Comparison of ENCODE assay signal across 10 mouse cellular contexts in genomic region chr7:74408601-74409323, GRCm38 (mm10).
DNase-seq lines count a peak whose midpoint lies in the region; ATAC-seq and TF ChIP-seq lines count a peak whose summit lies in the region.
"Had no signal": no experiment of that assay in that cellular context is flagged by ENCODE, and none has a peak within 500 bp of the region (broad histone marks: within the 10 kb centered on the region; RNA-seq: fewer than 3 reads in every experiment).

No protein-coding gene starts in this region.

- peak; percentile 51 for TF ChIP-seq POLR2A in heart, adult 2 months (IDR thresholded peaks at IDR 0.05; ENCODE audit: insufficient read depth, low read depth, low read length)

- H3K9ac ChIP-seq in heart, adult 2 months (ENCODE audit: low read depth, low read length) = no peak overlapping the region
- no peak overlapping the region for H3K9ac ChIP-seq in heart, embryonic 11.5 days (ENCODE audit: low read depth, low read length)
- H3K9ac ChIP-seq: embryonic facial prominence, embryonic 13.5 days had no signal

- TF ChIP-seq EP300 in heart, adult 2 months (IDR thresholded peaks at IDR 0.05; ENCODE audit: insufficient read depth, low read depth, low read length) = peak; percentile 88

- peaks cover 29% of the 10 kb centered on the region for H3K4me1 ChIP-seq in heart, adult 2 months (ENCODE audit: control insufficient read depth, insufficient read depth, low read length)
- peaks cover 19% of the 10 kb centered on the region for H3K4me1 ChIP-seq in heart, embryonic 11.5 days (ENCODE audit: control insufficient read depth, insufficient read depth, low read length)

- no peak for TF ChIP-seq CTCF in heart, adult 2 months (IDR thresholded peaks at IDR 0.05)

- peaks cover 14% of the 10 kb centered on the region for H3K36me3 ChIP-seq in heart, adult 2 months (ENCODE audit: control insufficient read depth, insufficient read depth, low read length)
- H3K36me3 ChIP-seq in heart, embryonic 11.5 days (ENCODE audit: control insufficient read depth, insufficient read depth, low read length) = no peaks in the 10 kb centered on the region
- H3K36me3 ChIP-seq: embryonic facial prominence, embryonic 13.5 days had no signal

- 58% methylated on average over 13 of the region's 13 CpGs for WGBS in heart, adult 2 months
- 62% methylated on average over 13 of the region's 13 CpGs for WGBS in heart, embryonic 11.5 days (ENCODE audit: insufficient replicate concordance)

- no peak overlapping the region for H3K4me3 ChIP-seq in heart, adult 2 months
- no peak overlapping the region for H3K4me3 ChIP-seq in heart, embryonic 11.5 days (ENCODE audit: low read depth, low read length)
- H3K4me3 ChIP-seq: embryonic facial prominence, embryonic 13.5 days had no signal

- intact Hi-C loops in heart, adult 2 months (cut with DNase I) = no loop called here

- no peaks in the 10 kb centered on the region for H3K9me3 ChIP-seq in heart, embryonic 11.5 days (replicated peaks; ENCODE audit: control insufficient read depth, low read length)
- H3K9me3 ChIP-seq: embryonic facial prominence, embryonic 13.5 days had no signal

- H3K4me2 ChIP-seq in heart, embryonic 11.5 days = no peak overlapping the region
- H3K4me2 ChIP-seq: embryonic facial prominence, embryonic 13.5 days had no signal

- DNase-seq in heart, adult 2 months = peak; percentile 44 to 76
- DNase-seq in Muller cell, postnatal 12 days (ENCODE audit: inconsistent ontology term) = peak; percentile 81
- peak; percentile 71 for DNase-seq in cerebellum, adult 9-10 months
- peak; percentile 45 for DNase-seq in kidney, postnatal 10 days
- no peak for DNase-seq in embryo, embryonic 11 days
- no peak for DNase-seq in spleen, adult 12 weeks (ENCODE audit: low spot score)
- DNase-seq in spleen, postnatal 10 days (ENCODE audit: low spot score in 2 of 2) = no peak
- DNase-seq: spleen, adult 18-20 months had no signal

- ATAC-seq in heart, embryonic 11.5 days (replicated peaks; ENCODE audit: insufficient number of reproducible peaks, low FRiP score, low TSS enrichment) = no peak

- H3K27me3 ChIP-seq in heart, adult 2 months (ENCODE audit: control insufficient read depth, insufficient read depth, low read length) = no peaks in the 10 kb centered on the region
- H3K27me3 ChIP-seq in heart, embryonic 11.5 days (ENCODE audit: control insufficient read depth, insufficient read depth, low read length) = no peaks in the 10 kb centered on the region
- H3K27me3 ChIP-seq: embryonic facial prominence, embryonic 13.5 days had no signal

- H3K79me2 ChIP-seq in heart, adult 2 months (replicated peaks; ENCODE audit: control insufficient read depth, insufficient read depth, low read length) = no peaks in the 10 kb centered on the region; the same call in 1 of the 2 replicates

- peak overlapping the region; percentile 66 for H3K27ac ChIP-seq in heart, adult 2 months
- no peak overlapping the region for H3K27ac ChIP-seq in heart, embryonic 11.5 days (ENCODE audit: low read depth, low read length)
- H3K27ac ChIP-seq: embryonic facial prominence, embryonic 13.5 days had no signal

Comparison
In these comparisons a context has a peak if more than half of its experiments do, and no peak if none do; other contexts are left out.
1. DNase-seq: peak in heart, adult 2 months (2 of 2), Muller cell, postnatal 12 days (single experiment), cerebellum, adult 9-10 months (single experiment) and kidney, postnatal 10 days (single experiment); none in embryo, embryonic 11 days (single experiment), spleen, adult 12 weeks (single experiment) and spleen, postnatal 10 days (0 of 2).